Mouse (Mus musculus) heart, adult 2 months (tissue): Measurements from ENCODE around the gene Chmp4b.

Source experiments
- EP300 ChIP-seq: fragments of 200-500 bp; IDR thresholded peaks from 2 replicates; pipeline ENCODE4 v1.6.1; 2011; ENCODE audit warnings: low read depth, low read length, control low read depth; ENCODE audit not compliant: insufficient read depth
- POLR2A ChIP-seq: fragments of 200-500 bp; IDR thresholded peaks from 2 replicates; pipeline ENCODE4 v1.6.1; 2011; ENCODE audit warnings: mild to moderate bottlenecking, low read depth, low read length, control low read depth; ENCODE audit not compliant: insufficient read depth

GRCm38 (mm10) chr2:154707830-154708385, 56.4 kb downstream of the Chmp4b start:
- no peak for TF ChIP-seq POLR2A
- TF ChIP-seq EP300 = no peak
